Mouse (Mus musculus): ENCODE results near the gene Adar.

Gene Adar

DNA sequence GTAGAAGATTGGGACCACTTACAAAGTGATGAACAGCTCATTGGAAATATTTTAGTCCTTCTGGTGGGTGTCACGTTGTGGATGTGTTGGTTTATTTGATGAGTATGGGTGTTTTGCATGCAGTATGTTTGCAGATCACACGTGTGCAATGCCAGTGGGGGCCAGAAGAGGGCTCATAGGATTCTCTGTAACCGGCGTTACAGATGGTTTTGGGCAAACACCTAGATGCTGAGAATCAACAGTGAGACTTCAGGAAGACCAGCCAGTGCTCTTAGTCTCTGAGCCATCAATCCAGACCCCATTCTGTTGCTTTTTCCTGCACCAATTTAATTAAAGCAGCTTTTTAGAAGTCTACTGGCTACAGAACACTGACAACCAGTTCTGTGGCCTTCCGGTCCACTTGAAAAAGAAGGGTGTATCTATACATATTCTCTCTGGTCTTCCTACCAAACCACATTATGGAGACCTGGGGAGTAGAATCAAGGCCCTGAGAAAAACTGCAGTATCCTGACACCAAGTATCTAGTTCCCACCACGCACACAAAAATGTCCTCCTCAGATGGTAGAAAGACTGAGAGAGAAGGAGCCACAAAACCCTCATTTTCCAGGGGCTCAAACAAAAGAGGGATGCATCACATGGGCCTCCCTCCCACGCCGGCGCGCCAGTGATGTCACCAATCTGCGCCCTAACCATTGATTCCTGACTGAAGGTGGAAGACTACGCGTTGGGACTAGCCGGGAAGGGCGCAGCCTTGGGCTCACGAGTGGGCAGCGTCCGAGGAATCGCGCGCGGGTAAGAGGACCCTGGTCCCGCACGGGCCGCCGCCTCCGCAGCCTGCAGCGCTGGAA, at the start of gene Adar:
Gene Adar, plus strand, starts transcription at position 664 of the 848 bp plus-strand sequence.
- no peak for DNase-seq (ENCODE audit: extremely low spot score, low read depth, low spot score)

DNA sequence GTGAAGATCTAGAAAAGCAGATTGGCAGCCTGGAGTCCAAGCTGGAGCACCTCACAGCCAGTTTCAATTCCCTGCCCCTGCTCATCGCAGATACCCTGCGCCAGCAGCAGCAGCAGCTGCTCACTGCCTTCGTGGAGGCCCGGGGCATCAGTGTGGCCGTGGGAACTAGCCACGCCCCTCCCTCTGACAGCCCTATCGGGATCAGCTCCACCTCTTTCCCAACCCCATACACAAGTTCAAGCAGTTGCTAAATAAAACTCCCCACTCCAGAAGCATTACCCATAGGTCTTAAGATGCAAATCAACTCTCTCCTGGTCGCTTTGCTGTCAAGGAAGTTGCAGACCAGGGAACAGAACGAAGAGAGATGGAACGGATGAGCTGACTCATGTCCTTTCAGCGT, 47.7 kb upstream of the Adar start:
- no peak for DNase-seq (ENCODE audit: extremely low spot score, low read depth, low spot score)

DNA sequence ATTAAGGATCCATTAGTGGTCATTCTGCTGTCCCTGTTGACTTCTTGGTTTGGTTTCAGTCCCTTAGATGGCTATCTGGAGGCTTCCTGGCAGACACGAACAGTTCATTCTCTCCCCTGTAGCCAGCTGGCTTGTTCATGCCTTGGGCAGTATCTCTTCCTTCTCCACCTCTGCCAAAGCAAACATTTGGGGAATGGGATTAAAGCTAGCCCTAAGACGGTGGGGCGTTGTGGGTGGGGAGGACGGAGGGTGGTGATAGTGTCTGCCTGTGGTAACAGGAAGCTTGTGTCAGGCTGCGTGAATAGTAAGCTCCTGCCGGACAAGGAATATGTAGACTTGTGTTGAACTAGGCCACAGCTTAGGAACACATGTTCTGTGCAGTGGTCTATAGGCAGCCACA, 43.5 kb upstream of the Adar start:
- DNase-seq (ENCODE audit: extremely low spot score, low read depth, low spot score), result no peak

DNA sequence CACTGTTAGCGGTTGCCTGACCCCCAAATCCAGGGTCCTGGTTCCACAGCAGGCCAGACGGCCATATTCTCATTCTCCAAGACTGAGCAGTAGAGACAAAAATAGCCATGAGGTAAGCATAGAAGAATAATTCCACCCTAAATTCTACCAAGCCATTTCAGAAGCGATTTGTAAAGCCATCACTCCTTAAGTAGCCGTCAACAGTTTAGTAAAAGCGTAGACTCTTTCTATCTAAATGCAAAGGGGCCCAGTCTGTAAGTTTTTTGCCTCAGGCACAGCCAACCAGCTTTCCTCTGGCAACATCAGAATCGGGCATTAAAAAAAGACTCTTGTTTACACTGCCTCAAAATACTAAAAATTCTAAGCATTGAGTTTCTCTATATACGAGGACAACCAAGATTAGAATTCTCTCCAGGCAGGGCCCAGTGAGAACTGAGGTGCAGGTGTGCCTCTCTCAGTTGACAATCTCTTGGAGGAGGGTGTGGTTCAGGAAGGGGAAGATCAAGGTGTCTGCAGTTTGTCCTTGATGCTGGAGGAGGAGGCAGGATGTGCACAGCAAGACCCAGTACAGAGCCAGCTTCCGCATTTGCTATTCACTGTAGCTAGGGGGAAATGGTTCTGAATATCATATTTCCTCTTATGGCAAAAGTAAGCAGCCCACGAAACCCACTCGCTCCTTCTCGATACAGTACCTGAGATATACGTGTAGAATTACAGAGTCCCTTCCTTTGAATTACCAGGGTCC, 42.1 kb upstream of the Adar start:
- DNase-seq (ENCODE audit: extremely low spot score, low read depth, low spot score), result no peak

DNA sequence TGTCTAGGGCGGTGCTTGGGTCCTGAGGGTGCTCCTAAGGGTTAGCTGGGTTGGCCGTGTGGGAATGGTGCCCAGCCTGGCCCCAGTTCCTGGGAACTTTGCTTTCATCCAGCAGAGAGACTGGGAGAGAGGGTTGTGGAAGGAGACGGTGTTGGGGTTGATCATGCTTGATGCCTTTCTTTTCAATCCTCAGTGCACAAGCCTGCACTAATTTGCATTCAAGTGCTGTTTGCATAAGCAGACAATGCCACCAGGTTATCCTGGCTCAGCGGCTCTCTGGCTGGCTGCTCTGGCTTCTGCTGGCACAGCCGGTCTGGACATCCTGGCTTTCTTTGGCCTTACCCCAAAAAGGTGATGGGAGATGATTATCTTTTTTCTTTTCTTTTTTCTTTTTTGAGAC, 37.2 kb upstream of the Adar start:
- DNase-seq (ENCODE audit: extremely low spot score, low read depth, low spot score), result no peak

DNA sequence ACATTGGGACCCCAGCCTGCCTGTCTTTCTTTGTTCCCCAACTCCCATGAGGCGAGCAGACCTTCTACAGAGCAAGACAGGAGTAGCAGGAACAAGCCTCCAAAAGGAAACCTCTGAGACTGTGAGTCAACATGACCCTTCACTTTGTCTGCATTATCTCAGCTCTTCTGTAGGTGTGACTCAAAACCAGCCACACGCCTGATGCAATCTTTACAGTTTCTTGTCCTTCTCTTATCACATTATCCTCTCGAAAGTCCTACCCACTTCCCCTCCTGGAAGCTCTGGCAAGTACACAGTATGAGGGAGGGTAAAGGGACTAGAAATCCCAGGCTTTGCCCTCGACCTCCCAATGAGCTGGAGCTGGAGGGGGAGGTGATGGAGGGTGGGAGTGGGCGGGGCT, 28.8 kb upstream of the Adar start:
- no peak for DNase-seq (ENCODE audit: extremely low spot score, low read depth, low spot score)

DNA sequence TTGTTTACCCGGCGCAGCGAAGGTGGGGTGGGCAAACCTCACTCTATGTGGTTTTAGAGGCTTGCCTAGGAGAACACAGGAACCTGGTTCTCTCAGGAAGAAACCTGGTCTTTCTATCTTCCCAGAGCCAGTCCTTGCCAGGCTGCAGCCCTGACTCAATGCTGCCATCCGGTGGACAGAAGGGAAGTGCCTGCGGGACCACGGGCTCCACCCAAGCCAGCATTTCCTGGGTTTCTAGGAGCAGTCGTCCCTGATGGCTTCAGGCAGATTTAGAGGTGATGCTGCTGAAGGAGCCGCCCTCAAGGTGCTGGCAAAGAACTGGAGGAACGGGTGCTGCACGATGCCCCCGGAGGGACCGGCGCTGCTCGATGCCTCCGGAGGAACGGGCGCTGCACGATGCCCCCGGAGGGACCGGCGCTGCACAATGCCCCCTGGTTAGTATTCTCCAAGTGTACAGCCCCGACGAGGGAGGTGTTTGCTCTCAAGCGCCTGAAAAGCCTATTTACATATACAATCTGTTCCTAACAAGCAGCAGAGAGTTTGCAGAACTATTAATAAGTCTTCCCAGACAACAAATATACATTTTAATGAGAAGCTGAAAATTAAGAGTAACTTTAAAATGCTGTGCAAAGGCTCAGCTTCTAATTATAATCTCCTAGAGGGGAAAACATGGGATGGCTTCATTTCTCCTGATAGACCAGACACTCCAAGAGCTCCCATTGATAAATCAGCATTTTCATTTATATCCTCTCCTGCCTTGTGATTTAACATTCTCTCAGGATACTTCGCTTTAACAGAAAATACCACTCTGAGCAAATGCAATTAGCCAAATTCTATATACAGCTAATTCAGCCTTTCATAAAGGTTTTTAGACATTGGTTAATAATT, 25.9 kb upstream of the Adar start:
- DNase-seq (ENCODE audit: extremely low spot score, low read depth, low spot score), result peak; percentile 46

DNA sequence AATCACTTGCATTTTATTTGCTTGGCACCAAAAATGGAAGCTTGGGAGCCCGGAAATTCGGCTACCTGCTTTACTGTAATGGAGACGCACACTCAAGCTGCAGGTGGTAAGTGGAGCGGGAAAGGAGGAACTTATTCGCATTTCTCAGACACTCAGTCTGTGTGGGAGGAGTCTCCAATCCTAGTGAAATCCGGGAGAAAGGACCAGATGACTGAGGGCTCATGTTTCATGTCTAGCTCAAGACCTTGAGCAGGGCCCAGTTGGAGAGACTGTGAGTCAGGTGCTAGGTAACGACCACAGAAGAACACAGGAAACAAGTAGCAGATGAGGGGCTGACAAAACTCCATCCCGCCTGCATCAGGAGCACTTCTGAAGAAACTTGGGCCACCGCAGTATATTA, 23.0 kb upstream of the Adar start:
- DNase-seq (ENCODE audit: extremely low spot score, low read depth, low spot score), result no peak

DNA sequence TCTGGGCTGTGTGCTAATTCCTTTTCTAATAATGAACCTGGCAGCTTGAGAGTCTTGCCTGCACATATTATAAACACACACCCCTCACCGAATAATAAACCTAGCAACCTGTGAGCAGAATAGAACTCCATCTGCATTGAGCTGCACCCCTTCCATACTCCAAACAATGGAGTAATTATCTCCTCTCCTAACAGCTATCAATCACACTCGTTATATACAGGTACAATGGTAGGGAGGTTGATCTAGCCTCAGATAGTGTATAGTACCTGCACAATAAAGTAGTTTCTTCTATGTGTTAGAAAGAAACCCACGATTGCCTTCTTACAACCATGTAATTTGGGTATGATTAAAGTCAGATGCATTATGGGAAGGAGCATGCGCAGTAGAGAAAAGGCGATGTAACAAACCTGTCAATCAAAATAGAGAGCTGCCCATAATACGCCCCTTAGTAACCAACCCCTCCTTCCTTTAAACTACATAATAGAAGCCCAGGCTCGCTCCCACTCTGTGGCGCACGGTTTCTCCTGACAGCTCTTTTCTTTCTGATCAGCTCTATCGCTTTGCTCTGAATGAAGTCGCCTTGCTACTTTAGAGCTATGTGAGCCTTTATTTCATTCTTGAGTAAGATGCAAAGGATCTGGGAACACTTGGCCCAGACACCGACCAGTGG, 18.5 kb upstream of the Adar start:
- no peak for DNase-seq (ENCODE audit: extremely low spot score, low read depth, low spot score)

DNA sequence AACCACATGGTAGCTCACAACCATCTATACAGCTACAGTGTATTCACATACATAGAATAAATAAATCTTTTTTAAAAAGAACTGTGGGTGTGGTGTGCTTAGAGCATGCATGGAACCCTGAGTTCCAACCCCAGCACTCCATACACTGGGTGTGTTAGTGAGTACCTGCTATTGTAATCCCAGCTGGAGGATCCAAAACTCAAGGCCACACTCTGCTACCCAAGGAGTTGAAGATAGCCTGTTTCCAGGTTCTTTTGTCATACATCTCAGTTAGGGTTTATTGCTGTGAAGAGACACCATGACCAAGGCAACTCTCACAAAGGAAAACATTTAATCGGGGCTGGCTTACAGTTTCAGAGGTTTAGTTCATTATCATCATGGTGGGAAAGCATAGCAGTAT, 15.9 kb upstream of the Adar start:
- no peak for DNase-seq (ENCODE audit: extremely low spot score, low read depth, low spot score)

DNA sequence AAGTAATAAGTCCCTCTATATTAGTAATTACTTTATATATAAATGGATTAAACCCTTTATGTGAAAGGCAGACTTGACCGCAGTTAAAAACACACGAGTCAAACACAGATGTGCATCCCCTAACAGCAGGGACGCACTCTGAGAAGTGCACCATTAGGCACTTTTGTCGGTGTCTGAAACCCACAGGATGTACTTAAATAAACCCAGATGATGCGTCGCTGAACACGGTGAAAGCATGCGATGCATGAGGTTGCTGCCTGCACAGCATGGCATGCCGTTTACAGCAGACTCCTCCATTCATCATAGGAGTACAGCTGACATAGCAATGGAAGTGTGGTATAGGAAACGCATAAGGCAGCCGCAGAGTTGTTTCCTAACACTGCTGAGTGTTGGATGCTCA, 14.4 kb upstream of the Adar start:
- DNase-seq (ENCODE audit: extremely low spot score, low read depth, low spot score), result no peak

DNA sequence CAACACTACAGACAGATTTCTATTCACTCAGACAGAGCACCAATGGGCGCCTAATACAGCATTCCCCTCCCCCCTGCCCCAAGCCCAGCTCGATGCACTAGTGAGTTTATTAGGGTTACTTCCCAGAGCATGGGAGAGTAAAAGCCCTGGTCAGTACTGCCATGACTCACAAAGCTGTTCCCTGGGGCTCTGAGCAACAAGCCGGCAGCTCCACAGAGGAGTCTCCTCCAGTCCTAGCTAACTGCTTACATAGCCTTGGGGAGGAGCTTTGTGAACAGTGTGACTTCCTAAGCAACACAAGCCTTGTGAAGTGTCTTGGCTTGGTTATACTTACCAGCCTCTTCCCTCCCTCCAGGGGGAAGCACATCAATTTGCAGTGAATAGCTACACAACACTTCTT, 11.2 kb upstream of the Adar start:
- no peak for DNase-seq (ENCODE audit: extremely low spot score, low read depth, low spot score)

DNA sequence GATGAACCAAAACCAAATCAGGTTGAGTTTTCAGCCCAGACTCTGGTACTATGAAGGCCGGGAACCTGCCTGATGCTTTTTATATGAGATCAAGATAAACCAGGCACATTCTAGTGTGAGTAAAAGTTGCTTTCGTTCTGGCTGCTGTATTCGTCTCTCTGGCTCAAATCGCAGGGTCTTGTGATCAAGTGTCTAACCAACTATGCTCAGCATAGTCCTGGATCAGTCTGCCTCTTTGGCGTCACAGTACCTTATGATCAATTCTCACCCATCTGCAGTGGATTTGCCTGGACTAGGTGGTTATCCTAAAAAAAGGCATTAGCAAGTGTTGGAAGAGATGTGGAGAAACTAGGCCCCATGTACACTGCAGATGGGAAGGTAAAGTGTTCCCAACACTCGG, 10.8 kb upstream of the Adar start:
- no peak for DNase-seq (ENCODE audit: extremely low spot score, low read depth, low spot score)

DNA sequence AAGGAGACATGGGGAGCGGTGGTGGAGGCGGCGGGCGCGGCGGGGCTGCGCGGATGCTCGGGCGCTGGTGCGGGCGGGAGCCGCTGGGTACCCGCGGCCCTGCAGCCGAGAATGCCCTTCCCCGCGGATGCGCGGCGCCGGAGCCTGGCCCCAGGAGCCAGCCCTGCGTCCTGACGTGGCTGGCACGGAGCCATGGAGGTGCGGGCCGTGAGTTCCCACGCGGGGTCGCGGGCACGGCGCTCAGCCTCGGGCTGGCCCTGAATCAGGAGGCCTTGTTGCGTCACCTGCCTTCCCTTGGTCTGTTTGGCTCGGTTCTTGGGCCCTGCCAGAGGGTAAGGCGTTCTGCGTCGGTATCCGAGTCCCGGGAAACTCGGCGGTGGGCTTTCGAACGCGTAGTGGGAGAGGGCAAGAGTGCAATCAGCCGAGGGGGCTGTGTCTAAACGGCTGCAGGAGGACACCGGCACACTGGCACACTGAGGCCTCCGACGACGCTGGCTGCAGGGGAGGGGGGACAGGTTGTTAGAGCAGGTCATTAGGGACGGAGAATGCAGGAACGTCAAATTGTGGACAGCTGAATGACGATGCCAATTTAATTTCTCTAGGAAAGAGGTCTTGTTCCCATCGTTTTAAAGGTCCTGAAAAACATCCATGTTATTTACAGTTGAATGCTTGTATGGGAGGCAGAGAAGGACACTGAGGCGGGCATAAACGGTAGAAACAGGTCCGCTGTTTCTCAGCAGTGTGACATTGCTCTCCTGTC, 565 bp downstream of the Adar start:
- no peak for DNase-seq (ENCODE audit: extremely low spot score, low read depth, low spot score)

DNA sequence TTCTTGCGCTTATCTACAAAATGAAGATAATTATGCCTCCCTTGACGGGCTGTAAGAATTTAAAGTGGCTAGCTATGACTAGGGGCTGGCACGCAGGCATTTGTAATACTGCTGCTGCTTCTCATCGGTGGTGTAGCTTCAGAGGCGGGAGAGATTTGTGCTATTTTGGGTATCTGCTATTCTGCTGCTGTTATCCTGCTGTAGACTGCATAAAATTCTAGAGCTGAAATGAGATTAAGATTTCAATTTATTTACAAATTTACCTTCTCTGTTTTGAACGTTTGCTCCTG, 1.1 kb downstream of the Adar start:
- no peak for DNase-seq (ENCODE audit: extremely low spot score, low read depth, low spot score)

DNA sequence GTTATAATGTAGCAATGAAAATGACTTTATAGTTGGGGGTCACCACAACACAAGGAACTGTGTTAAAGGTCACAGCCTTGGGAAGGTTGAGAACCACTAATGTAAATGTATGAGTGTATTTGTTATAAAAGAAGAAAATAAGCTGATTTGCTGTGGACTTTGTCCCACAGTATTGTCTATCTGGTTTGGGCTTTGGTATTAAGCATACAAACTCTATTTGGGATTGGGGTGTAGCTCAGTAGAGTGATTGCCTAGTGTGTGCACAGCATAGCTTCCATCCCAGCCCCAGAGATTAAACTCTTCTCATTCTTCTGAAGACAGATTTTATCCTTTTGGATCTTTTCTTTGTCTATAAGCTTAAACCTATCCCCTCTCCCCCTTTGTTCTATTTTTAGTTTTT, 7.2 kb downstream of the Adar start:
- no peak for DNase-seq (ENCODE audit: extremely low spot score, low read depth, low spot score)

DNA sequence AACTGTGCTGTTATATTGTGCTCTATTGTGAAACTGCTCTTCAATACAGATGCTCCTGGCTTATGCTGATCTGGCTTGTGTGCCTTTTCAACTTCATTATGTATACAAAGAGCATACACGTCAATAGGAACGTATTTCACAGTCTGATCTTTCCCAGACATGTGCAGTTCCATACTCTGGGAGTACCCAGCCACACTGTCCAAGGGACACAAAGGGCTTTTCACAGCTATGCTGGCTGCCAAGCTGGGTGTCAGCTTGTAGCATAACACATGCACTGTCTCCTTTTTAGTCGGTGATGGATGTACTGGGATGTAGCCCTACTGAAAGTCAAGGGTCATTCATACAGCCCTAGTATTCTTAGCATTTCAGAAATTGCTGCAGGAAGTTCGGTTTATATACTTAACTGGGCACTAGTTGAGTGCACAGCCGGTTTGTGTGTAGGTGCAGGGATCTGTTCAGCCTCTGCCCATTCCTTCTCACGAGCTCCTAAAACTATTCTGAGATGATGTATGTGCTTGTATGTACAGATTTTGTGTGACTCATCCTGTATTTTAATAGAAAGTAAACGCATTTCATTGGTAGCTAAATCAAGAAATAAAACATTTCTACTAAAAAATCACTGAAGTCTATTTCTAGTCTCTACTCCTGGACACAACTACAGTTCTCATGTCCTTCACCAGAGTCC, 8.7 kb downstream of the Adar start:
- DNase-seq (ENCODE audit: extremely low spot score, low read depth, low spot score), result no peak

DNA sequence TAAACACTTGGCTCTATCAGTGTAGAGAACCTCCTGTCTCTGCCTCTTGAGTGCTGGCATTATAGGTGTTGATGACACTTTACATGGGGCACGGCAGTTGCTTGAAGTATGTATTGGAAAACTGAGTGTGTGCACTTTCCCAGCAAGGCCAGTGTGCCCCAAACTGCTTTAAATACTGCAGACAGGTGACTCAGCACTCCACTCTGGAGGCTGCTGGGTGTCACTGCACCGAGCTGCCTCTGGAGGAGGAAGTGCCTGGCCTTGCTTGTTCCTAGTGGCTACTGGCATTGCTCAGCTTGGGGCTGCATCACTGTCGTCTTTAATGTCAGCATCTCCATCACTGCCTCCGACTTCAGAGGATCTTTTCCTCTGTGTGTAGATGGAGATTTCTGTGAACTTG, 12.2 kb downstream of the Adar start:
- DNase-seq (ENCODE audit: extremely low spot score, low read depth, low spot score), result no peak

DNA sequence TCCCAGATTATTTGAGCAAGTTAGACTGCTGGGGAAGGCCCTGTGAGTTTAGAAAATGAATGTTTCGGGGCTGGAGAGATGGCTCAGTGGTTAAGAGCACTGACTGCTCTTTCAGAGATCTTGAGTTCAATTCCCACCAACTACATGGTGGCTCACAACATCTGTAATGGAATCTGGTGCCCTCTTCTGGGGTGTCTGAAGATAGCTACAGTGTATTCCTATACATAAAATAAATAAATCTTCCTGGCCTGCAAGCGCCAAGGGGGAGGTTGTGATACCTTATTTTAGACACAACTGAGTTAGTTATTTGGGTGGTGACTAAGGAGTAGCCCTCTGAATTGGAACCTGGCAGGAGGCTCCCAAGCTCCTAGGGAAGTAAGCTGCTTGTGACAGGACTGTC, 14.0 kb downstream of the Adar start:
- DNase-seq (ENCODE audit: extremely low spot score, low read depth, low spot score), result no peak
